Mouse (Mus musculus) MEL (cell line): ENCODE results near the gene Fkbp4.

ENCODE experiments used
- CHD2 ChIP-seq: IDR thresholded peaks from 2 replicates; pipeline ENCODE4 v1.6.1; 2011; ENCODE audit warnings: low read length, improper control_type of control experiment
- EP300 ChIP-seq, 2 experiments: IDR thresholded peaks; 2 replicates each; pipeline ENCODE4 v1.6.1; 2011; ENCODE audit warnings: improper control_type of control experiment in 2 of 2, low read length in 2 of 2, low read depth in 1 of 2, mild to moderate bottlenecking in 1 of 2
- SIN3A ChIP-seq: IDR thresholded peaks from 2 replicates; pipeline ENCODE4 v1.6.1; 2012; ENCODE audit warnings: low read length, improper control_type of control experiment, inconsistent platforms

DNA sequence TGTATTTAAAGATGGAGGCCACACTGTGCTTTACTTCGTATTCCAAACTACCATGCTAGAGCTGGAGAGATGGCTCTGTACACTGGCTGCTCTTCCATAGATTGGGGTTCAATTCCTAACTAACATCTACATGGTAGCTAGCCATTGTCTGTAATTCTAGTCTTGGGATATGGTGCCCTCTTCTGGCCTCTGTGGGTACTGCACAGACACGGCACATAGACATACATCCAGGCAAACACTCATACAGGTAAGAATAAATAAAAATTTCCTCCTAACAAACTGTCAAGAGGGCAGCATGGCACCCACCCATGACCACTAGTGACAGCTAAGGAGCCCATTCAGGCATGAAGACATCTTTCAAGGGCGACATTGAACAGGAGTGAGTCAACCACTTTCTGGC, 27.4 kb downstream of the Fkbp4 start:
- no peak for TF ChIP-seq EP300 (IDR thresholded peaks at IDR 0.05; ENCODE audit: low read depth in 1 of 2, low read length in 2 of 2)
- no peak for TF ChIP-seq SIN3A
- no peak for TF ChIP-seq CHD2
